Comparison of ENCODE assay signal across 8 mouse cellular contexts in genomic region chr16:30065077-30065476, GRCm38 (mm10). TPM values are rescaled to one million over a fixed set of nuclear protein-coding genes. Genes with fewer than 3 reads are reported as not detected.
A peak's percentile ranks its signal among the peaks of the same experiment; 100 is the strongest.
DNase-seq lines count a peak whose midpoint lies in the region; ATAC-seq lines count a peak whose summit lies in the region.

No protein-coding gene starts in this region.

- H3K27me3 ChIP-seq in hindbrain, embryonic 12.5 days: peaks cover 48% of the 10 kb centered on the region

- no peaks in the 10 kb centered on the region for H3K36me3 ChIP-seq in hindbrain, embryonic 12.5 days

- H3K4me2 ChIP-seq in hindbrain, embryonic 12.5 days (replicated peaks): peak overlapping the region; percentile 95

- peak; percentile 67 for ATAC-seq in hindbrain, embryonic 12.5 days (ENCODE audit: low FRiP score)

- no peaks in the 10 kb centered on the region for H3K9me3 ChIP-seq in hindbrain, embryonic 12.5 days (replicated peaks)

- no peak overlapping the region for H3K9ac ChIP-seq in hindbrain, embryonic 12.5 days

- DNase-seq in MN1 (ENCODE audit: low spot score): peak; percentile 54
- peak; percentile 73 for DNase-seq in cerebellum, adult 9-11 months
- peak; percentile 90 to 92 for DNase-seq in frontal cortex, postnatal 10 days (ENCODE audit: low spot score in 2 of 2)
- peak; percentile 76 to 87 for DNase-seq in left cerebral cortex, adult 18-20 months (ENCODE audit: low spot score in 2 of 2)
- peak; percentile 98 for DNase-seq in lung, postnatal 36 days
- peak; percentile 93 to 96 for DNase-seq in right cerebral cortex, postnatal 10 days (ENCODE audit: low spot score in 2 of 2)
- DNase-seq in urinary bladder, postnatal 14 days (ENCODE audit: low spot score): peak; percentile 94

- WGBS in hindbrain, embryonic 12.5 days: 1% methylated on average over 21 of the region's 21 CpGs

- H3K27ac ChIP-seq in hindbrain, embryonic 12.5 days: no peak overlapping the region

- peak overlapping the region; percentile 55 for H3K4me3 ChIP-seq in hindbrain, embryonic 12.5 days

- peaks cover 69% of the 10 kb centered on the region for H3K4me1 ChIP-seq in hindbrain, embryonic 12.5 days

RNA-seq across cellular contexts. Expression of gene Hes1, which starts 0.9 kb away (rescaled TPM):
- polyA plus RNA-seq in hindbrain, embryonic 12.5 days (2016; fragmentation: Nextera tagmentation; extraction: Ambion mirVana): 39.5 and 40.3 TPM in 2 replicates
- total RNA-seq in left cerebral cortex, adult 18-20 months (2021): 10 to 100 TPM; 21.1 to 26.0 TPM
